Mouse (Mus musculus): ENCODE measurements around the gene Tbx18. TPM values are rescaled to one million over a fixed set of nuclear protein-coding genes. Genes with fewer than 3 reads are reported as not detected.

Gene Tbx18
- polyA plus RNA-seq (2014; fragmentation: Nextera tagmentation; extraction: Ambion mirVana) = 2.8 and 3.4 TPM in 2 replicates

DNA sequence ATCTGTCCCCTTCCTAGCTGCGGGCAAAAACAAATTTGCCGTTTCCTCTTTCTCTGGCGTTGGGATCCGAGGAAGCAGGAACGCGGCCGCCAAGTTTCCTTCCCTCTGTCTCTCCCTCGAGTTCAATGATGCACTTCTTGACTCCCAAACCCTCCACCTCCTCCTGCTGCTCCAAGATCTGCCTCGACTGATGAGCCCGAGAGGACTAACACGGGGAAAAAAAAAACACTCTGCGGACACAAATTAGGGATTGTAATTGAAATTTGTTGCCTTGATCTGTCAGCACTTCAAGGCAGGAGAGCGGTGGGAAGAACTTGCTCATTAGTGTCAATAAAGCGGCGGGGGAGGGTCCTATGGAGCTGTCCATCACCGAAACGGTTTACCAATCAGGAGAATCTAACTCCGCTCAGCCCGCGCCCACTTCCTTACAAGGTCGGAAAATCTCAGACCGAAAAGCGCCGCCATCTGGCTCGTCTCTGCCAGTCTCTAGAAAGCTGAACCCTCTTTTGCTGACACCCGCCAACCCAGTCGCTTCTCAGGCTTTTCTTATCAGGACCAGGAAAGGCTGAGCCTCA is at the start of gene Tbx18:
Tbx18 (minus strand) TSS at position 300 of the 575 bp plus-strand sequence.
- DNase-seq (ENCODE audit: low spot score) = peak; percentile 89
- peak; percentile 90 for ATAC-seq (ENCODE audit: low FRiP score)
- Histone ChIP-seq H3K9me3 (ENCODE audit: control insufficient read depth, low read length) (no peaks in the 10 kb centered on the region), H3K27ac (ENCODE audit: low read depth, low read length) (no peak within 1 kb of the TSS), H3K4me3 (ENCODE audit: low read depth, low read length) (peak within 1 kb of the TSS; percentile 48), H3K9ac (ENCODE audit: low read depth, low read length) (peak within 1 kb of the TSS; percentile 41), H3K36me3 (ENCODE audit: control insufficient read depth, insufficient read depth, low read length) (no peaks in the 10 kb centered on the region), H3K27me3 (ENCODE audit: control insufficient read depth, insufficient read depth, low read length) (peaks cover 72% of the 10 kb centered on the region), H3K4me2 (replicated peaks; ENCODE audit: low read depth, low read length) (peak within 1 kb of the TSS; percentile 78), H3K4me1 (replicated peaks; ENCODE audit: control insufficient read depth, insufficient read depth, low read length) (peaks cover 13% of the 10 kb centered on the region; the same call in 1 of the 2 replicates)
- WGBS = under 1% methylated on average over 27 of the region's 27 CpGs

DNA sequence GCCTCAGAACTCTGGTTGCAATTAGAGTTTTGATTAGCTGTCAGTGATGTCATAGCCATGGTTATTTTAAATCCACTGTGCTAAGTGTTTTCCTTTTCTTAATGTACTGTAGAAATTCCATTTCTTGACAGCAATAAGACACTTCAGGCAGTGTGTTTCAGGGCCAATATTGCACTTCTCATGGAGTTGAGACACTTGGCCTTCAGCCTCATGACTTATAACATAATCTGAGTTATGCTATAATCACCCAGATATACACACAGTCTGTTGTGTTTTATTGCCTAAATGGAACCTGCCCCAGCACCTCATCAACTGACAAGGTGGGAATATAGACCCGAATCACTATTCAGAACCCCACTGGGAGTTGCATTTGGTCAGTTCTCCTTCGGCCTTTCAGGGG is 42.9 kb upstream of the Tbx18 start:
- no peaks in the 10 kb centered on the region for H3K4me1 ChIP-seq (replicated peaks; ENCODE audit: control insufficient read depth, insufficient read depth, low read length)
- no peak overlapping the region for H3K9ac ChIP-seq (ENCODE audit: low read depth, low read length)
- no peaks in the 10 kb centered on the region for H3K9me3 ChIP-seq (ENCODE audit: control insufficient read depth, low read length)
- WGBS = 77% methylated on average over 2 of the region's 2 CpGs
- no peaks in the 10 kb centered on the region for H3K27me3 ChIP-seq (ENCODE audit: control insufficient read depth, insufficient read depth, low read length)
- no peak overlapping the region for H3K4me3 ChIP-seq (ENCODE audit: low read depth, low read length)
- H3K36me3 ChIP-seq (ENCODE audit: control insufficient read depth, insufficient read depth, low read length) = no peaks in the 10 kb centered on the region
- H3K4me2 ChIP-seq (replicated peaks; ENCODE audit: low read depth, low read length) = no peak overlapping the region
- H3K27ac ChIP-seq (ENCODE audit: low read depth, low read length) = no peak overlapping the region
- ATAC-seq (ENCODE audit: low FRiP score) = no peak
- no peak for DNase-seq (ENCODE audit: low spot score)

- no peak for DNase-seq (ENCODE audit: low spot score)
- Histone ChIP-seq H3K9ac (ENCODE audit: low read depth, low read length) (no peak overlapping the region), H3K4me1 (replicated peaks; ENCODE audit: control insufficient read depth, insufficient read depth, low read length) (no peaks in the 10 kb centered on the region), H3K9me3 (ENCODE audit: control insufficient read depth, low read length) (no peaks in the 10 kb centered on the region), H3K27ac (ENCODE audit: low read depth, low read length) (no peak overlapping the region), H3K4me2 (replicated peaks; ENCODE audit: low read depth, low read length) (no peak overlapping the region), H3K36me3 (ENCODE audit: control insufficient read depth, insufficient read depth, low read length) (no peaks in the 10 kb centered on the region), H3K4me3 (ENCODE audit: low read depth, low read length) (no peak overlapping the region), H3K27me3 (ENCODE audit: control insufficient read depth, insufficient read depth, low read length) (no peaks in the 10 kb centered on the region)
- no peak for ATAC-seq (ENCODE audit: low FRiP score)
- WGBS = 72% methylated on average over 4 of the region's 4 CpGs
These were observed 24.6 kb upstream of the Tbx18 start for GRCm38 (mm10) chr9:87755621-87756020.

DNA sequence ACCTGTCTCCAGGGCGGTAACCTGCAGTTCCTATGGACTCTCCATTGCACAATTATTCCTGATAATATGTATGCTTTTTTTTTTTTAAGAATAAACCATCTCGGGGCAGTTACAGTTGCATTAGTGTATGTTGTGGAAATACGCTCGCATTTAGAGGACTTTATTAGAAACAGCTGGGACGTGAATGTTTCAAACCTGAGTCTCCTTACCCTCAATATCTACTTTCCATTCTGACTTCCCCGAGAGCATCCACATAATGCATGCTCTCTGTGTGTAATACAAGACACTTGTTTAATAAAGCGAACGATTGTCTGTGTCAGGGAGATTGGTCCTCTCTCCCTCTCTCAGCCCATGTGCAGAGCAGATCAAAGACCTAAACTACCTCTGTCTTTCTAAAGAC is 10.5 kb upstream of the Tbx18 start:
- no peak for DNase-seq (ENCODE audit: low spot score)
- H3K36me3 ChIP-seq (ENCODE audit: control insufficient read depth, insufficient read depth, low read length) = no peaks in the 10 kb centered on the region
- no peak overlapping the region for H3K4me2 ChIP-seq (replicated peaks; ENCODE audit: low read depth, low read length)
- 81% methylated on average over 8 of the region's 8 CpGs for WGBS
- no peak overlapping the region for H3K27ac ChIP-seq (ENCODE audit: low read depth, low read length)
- no peak for ATAC-seq (ENCODE audit: low FRiP score)
- H3K4me1 ChIP-seq (replicated peaks; ENCODE audit: control insufficient read depth, insufficient read depth, low read length) = peaks cover 7% of the 10 kb centered on the region
- no peak overlapping the region for H3K9ac ChIP-seq (ENCODE audit: low read depth, low read length)
- no peaks in the 10 kb centered on the region for H3K9me3 ChIP-seq (ENCODE audit: control insufficient read depth, low read length)
- H3K27me3 ChIP-seq (ENCODE audit: control insufficient read depth, insufficient read depth, low read length) = peaks cover 42% of the 10 kb centered on the region
- no peak overlapping the region for H3K4me3 ChIP-seq (ENCODE audit: low read depth, low read length)

DNA sequence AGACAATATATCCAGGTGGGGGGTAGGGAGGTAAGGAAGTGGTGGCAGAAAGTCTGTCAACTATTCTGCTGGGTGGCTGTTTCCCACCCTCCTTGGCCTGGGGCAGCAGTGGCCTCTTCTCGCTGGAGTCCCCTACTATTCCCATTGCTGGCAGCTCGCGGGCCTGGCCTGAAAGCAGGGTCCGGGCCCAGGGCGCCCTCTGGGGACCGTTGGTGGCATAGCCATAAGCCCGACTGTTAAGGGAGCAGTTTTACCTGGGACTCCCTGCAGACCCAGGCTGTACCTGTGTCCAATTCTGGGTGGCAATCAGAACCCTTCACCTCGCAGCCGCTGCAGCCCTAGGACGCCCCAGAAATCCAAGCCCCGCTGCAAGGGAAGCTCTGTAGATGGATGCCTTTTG is 9.6 kb upstream of the Tbx18 start:
- Histone ChIP-seq H3K36me3 (ENCODE audit: control insufficient read depth, insufficient read depth, low read length) (no peaks in the 10 kb centered on the region), H3K9me3 (ENCODE audit: control insufficient read depth, low read length) (no peaks in the 10 kb centered on the region), H3K27ac (ENCODE audit: low read depth, low read length) (no peak overlapping the region), H3K4me2 (replicated peaks; ENCODE audit: low read depth, low read length) (peak overlapping the region; percentile 38; the same call in 1 of the 2 replicates), H3K27me3 (ENCODE audit: control insufficient read depth, insufficient read depth, low read length) (peaks cover 50% of the 10 kb centered on the region), H3K4me1 (replicated peaks; ENCODE audit: control insufficient read depth, insufficient read depth, low read length) (peaks cover 7% of the 10 kb centered on the region), H3K4me3 (ENCODE audit: low read depth, low read length) (no peak overlapping the region), H3K9ac (ENCODE audit: low read depth, low read length) (no peak overlapping the region)
- peak; percentile 84 for DNase-seq (ENCODE audit: low spot score)
- peak; percentile 80 for ATAC-seq (ENCODE audit: low FRiP score)
- WGBS = 1% methylated on average over 11 of the region's 11 CpGs

DNA sequence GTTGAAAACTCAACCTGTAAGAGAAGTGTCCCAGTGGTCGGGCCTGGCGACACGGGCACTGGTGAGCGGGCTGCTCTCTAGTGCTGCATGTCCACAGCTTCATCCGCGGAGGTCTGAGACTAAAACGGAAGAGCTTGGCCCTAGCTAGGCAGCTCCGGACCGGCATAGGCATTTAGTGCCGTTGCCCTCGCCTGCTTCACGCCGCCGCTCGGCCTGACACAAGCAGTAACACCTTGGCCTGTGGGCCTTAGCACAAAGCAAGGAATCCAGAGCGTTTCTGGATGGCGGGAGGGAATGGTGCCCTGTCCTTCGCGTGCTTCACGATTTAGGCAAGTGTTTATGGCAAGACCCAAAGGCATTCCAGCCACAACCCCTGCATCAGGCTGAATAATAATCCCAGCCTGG is 9.2 kb upstream of the Tbx18 start:
- H3K36me3 ChIP-seq (ENCODE audit: control insufficient read depth, insufficient read depth, low read length) = no peaks in the 10 kb centered on the region
- H3K27ac ChIP-seq (ENCODE audit: low read depth, low read length) = no peak overlapping the region
- ATAC-seq (ENCODE audit: low FRiP score) (peak; percentile 50), DNase-seq (ENCODE audit: low spot score) (no peak)
- H3K4me1 ChIP-seq (replicated peaks; ENCODE audit: control insufficient read depth, insufficient read depth, low read length) = peaks cover 7% of the 10 kb centered on the region
- H3K4me2 ChIP-seq (replicated peaks; ENCODE audit: low read depth, low read length) = peak overlapping the region; percentile 38
- no peaks in the 10 kb centered on the region for H3K9me3 ChIP-seq (ENCODE audit: control insufficient read depth, low read length)
- peak overlapping the region; percentile 20; the same call in 1 of the 2 replicates for H3K4me3 ChIP-seq (ENCODE audit: low read depth, low read length)
- H3K27me3 ChIP-seq (ENCODE audit: control insufficient read depth, insufficient read depth, low read length) = peaks cover 54% of the 10 kb centered on the region
- WGBS = 1% methylated on average over 20 of the region's 20 CpGs
- no peak overlapping the region for H3K9ac ChIP-seq (ENCODE audit: low read depth, low read length)

DNA sequence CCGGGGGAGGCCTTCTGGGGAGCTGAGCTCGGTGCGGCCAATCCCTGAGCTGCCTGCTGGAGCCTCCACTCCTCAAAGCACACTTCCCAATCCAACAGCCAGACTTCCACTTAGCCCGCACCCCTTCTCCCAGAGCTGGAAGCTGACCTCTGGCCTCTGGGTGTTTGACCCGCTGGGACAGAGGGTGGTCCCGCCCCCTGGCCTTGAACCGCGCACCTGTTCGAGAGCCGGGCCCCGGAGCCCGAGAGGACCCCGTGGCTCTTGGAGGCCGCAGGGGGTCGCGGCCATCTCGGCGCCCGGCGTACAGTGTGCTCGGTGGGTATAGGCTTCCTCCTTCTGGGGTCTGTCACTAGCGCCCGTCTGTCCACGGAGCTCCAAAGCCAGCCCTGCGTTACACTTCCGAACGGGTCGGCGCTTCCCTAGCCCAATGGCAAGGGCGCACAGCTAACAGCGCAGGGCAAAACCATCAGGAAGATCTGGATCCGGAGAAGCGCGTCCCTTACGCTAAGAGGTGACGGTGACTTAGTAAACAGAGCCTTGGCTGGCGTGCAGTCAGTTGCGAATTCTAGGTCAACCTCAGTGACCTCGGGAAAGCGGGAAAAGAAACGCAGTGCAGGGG is 8.6 kb upstream of the Tbx18 start:
- under 1% methylated on average over 41 of the region's 41 CpGs for WGBS
- peak overlapping the region; percentile 20 for H3K4me3 ChIP-seq (ENCODE audit: low read depth, low read length)
- ATAC-seq (ENCODE audit: low FRiP score) (peak; percentile 53), DNase-seq (ENCODE audit: low spot score) (peak; percentile 66)
- no peaks in the 10 kb centered on the region for H3K36me3 ChIP-seq (ENCODE audit: control insufficient read depth, insufficient read depth, low read length)
- peaks cover 7% of the 10 kb centered on the region for H3K4me1 ChIP-seq (replicated peaks; ENCODE audit: control insufficient read depth, insufficient read depth, low read length)
- H3K4me2 ChIP-seq (replicated peaks; ENCODE audit: low read depth, low read length) = peak overlapping the region; percentile 38
- H3K27ac ChIP-seq (ENCODE audit: low read depth, low read length) = no peak overlapping the region
- H3K27me3 ChIP-seq (ENCODE audit: control insufficient read depth, insufficient read depth, low read length) = peaks cover 60% of the 10 kb centered on the region
- H3K9ac ChIP-seq (ENCODE audit: low read depth, low read length) = no peak overlapping the region
- no peaks in the 10 kb centered on the region for H3K9me3 ChIP-seq (ENCODE audit: control insufficient read depth, low read length)

GRCm38 (mm10) chr9:87738766-87739542 is 7.9 kb upstream of the Tbx18 start:
- H3K4me3 ChIP-seq (ENCODE audit: low read depth, low read length) = no peak overlapping the region
- H3K9me3 ChIP-seq (ENCODE audit: control insufficient read depth, low read length) = no peaks in the 10 kb centered on the region
- ATAC-seq (ENCODE audit: low FRiP score) (no peak), DNase-seq (ENCODE audit: low spot score) (peak; percentile 62)
- H3K36me3 ChIP-seq (ENCODE audit: control insufficient read depth, insufficient read depth, low read length) = no peaks in the 10 kb centered on the region
- H3K4me1 ChIP-seq (replicated peaks; ENCODE audit: control insufficient read depth, insufficient read depth, low read length) = peaks cover 7% of the 10 kb centered on the region
- peaks cover 65% of the 10 kb centered on the region for H3K27me3 ChIP-seq (ENCODE audit: control insufficient read depth, insufficient read depth, low read length)
- under 1% methylated on average over 39 of the region's 39 CpGs for WGBS
- peak overlapping the region; percentile 38 for H3K4me2 ChIP-seq (replicated peaks; ENCODE audit: low read depth, low read length)
- no peak overlapping the region for H3K9ac ChIP-seq (ENCODE audit: low read depth, low read length)
- H3K27ac ChIP-seq (ENCODE audit: low read depth, low read length) = no peak overlapping the region

Measured in hindbrain, embryonic 11.5 days (tissue).